Mouse (Mus musculus) frontal cortex, postnatal 10 days (tissue): ENCODE data around the gene Gclc.
"Not testable (repeated sequence)": the region's sequence is repeated elsewhere in the genome, so short reads cannot be mapped to it uniquely, and the experiment has no call there.

Experiments used
- DNase-seq, 2 experiments: peaks; one replicate each; pipeline ENCODE4 v3.0.0; 2022; ENCODE audit warnings: low spot score in 2 of 2, mixed read lengths in 1 of 2

The Gclc gene

GRCm38 (mm10) chr9:77746315-77746714 is 8.0 kb upstream of the Gclc start:
- DNase-seq, result no peak

DNA sequence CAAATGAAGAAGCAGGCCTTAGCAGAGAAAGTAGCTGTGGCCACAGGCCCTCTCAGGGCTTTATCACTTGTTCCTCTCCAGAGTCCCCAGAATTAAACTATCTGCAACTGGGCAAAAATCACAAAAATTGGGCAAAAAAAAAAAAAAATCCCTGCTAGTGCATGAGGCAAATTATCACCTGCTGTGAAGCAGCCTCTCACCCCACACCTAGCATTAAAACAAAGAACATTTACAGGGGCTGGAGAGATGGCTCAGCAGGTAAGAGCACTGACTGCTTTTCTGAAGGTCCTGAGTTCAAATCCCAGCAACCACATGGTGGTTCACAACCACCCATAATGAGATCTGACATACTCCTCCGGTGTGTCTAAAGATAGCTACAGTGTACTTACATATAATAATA is 6.0 kb upstream of the Gclc start:
- DNase-seq, result not testable (repeated sequence)

DNA sequence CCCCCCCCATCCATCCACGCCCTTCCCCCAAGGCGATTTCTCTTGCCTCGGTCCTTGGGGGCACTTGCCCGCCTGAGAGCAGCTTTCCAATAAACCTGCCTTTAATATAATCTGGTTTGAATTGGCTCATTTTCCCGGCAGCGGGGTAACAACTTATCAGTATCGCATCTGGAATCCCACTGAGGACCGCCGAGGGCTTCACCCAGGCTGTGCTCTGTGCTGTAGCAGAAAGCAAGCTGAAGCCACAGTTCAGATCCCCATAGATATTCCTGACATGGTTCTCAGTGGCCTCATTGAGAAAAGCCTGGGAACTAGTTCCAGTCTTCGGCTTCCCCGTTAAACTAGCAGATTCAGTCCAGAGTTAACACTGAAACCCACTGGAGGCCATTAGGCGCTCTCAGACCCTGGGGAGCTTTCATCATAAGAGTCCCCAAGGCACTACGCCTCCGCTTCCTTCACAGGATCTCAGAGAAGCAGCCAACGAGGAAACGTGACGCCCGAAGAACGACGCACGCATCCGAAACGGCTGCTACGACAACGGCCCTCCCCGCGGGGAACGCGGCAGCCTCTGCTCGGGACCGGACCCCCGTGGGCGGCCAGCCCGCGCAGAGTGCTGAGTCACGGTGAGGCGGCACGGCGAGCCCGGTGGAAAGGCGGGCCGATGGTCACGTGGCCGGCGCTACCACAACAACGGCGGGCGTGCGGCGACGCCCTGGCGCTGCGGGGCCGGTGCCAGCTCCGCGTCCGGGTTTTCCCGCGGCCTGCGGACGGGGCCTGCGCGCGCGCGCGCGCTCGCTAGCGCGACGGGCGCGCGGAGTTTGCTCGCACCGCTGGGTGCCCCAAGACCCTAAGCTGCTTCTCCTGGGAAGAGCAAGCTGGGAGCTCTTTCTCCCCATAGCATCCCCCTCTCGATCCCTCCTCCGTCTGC is 3.9 kb upstream of the Gclc start:
- DNase-seq, result peak; percentile 93 to 95

GRCm38 (mm10) chr9:77751091-77751521 is 3.2 kb upstream of the Gclc start:
- no peak for DNase-seq

- peak; percentile 40 to 69 for DNase-seq
Measured at GRCm38 (mm10) chr9:77754728-77755402, 530 bp downstream of the Gclc start.

DNA sequence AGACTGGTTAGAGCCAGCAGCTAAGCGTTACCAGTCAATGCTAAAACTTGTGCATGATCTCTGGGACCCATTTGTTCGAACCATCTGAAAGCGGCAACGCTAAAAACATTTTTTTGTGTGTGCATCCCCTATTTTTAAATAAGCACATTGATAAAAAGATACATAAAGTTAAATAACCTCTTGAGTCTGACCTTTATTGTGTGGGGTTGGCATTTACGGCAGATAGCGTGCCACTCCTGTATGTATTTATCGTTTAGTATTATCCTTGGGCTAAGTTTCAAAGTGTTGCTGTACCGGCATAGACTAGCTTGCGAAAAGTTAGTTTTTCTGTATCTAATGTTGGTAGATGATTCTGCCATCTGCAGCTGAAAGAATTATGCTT is 1.1 kb downstream of the Gclc start:
- no peak for DNase-seq

- no peak for DNase-seq
Measured at GRCm38 (mm10) chr9:77756076-77756475, 1.7 kb downstream of the Gclc start.

DNA sequence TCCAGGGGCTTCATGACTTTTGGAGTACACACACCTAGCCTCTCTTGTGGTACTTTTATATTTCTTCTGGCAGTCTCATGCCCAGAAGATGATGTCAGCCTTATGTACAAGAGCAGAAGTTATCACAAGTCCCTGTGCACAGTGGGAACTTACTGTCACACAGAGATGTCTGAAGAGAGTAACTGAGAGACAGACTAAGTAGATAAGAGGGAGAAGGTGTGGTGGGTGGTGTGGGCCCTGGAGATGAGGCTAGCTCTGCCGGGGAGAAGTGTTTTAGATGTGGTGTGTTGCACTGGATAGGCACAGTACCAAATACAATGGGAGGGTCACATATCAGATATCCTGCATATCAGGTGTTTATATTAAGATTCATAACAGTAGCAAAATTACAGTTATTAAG is 3.0 kb downstream of the Gclc start:
- DNase-seq, result no peak

DNA sequence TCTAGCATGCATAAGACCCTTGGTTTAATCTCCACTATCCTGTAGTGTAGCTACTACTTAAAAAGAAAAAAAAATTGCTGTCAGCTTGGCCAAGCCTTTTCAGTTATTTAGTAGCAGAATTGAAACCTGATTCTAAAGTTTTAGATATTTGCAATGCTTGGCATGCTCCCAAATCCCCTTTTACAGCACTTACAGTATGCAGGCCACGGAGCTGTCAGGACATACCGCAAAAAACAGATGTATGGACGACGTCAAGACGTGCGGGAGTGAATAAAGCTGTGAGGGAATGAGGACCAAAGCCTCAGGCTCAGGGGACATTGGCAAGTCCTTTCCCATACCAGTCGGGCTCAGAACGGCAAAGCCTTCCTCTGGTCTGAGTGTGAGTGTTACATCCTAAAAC is 4.1 kb downstream of the Gclc start:
- DNase-seq, result no peak

DNA sequence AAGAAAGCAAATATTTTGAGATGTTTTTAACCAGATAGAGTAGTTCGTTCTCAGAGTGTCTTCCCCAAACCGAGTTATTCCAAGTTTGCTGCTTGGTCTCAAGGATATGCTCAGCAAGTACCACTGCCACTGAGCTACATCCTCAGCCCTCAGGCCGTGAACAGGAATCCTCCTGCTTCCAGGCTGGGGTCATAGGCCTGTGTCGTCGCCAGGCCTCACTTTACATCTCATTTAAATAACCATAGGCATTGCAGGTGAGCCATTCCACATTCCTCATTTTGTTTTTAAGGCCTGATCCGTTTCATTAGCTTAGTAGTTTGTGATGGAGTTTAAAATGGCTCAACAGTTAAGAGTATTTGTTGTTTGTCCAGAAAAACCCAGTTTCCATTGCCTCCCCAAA is 4.8 kb downstream of the Gclc start:
- DNase-seq, result no peak

DNA sequence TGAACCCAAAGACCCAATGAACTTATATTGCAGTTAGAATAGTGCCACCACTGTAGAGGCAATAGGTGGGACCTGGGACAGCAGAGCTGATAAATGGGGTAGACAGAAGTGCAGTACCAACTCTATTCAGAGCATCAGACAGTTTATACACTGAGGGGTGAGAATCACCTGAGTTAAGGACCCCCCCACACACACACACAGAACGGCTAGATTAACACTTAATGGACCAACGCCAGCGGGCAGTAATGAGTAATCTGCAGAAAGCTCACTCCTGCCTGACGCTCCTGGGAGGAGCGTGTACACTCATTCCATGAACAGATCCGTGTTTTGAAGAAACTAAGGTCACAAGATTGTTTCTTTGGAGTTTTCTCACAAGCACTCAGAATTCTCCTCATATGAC is 5.4 kb downstream of the Gclc start:
- no peak for DNase-seq

DNA sequence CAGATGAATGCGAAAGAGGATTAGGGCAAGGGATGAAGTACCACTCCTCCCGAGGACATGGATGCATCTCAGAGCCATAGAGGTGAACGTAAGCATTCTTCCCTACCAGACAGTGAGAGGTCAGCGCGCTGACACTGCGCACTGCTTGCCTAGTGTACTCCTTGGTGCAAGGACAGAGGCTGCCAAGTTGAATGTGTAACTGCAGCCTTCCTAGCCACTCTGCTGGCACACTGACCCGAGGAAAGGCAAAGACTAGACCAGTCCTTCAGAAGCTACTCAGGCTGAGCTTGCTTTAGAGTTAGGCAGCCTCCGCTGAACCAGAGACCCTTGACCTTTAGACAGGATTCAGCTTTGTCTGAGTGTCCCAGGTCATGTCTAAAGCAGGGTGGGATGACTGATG is 11.9 kb downstream of the Gclc start:
- DNase-seq, result no peak

GRCm38 (mm10) chr9:77766767-77767166 is 12.4 kb downstream of the Gclc start:
- DNase-seq, result no peak

DNA sequence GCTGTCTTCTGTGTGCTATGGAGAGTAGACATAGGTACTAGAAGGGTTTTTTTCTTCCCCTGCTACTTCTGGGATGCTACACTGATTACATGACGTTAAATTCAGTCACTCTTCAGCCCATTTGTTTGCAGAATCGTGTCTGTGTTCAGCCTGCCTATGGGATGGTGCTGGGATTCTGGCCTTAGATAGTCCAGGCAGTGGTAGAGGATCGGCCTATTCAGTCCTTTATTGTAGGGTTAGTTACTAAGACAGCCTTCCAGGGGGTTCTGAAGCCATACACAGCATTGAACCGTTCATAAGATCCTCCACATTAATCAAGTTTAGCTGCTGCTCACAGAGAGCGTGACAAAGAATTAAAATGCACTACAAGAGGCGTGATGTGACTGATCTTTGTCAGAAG is 16.6 kb downstream of the Gclc start:
- DNase-seq, result no peak

DNA sequence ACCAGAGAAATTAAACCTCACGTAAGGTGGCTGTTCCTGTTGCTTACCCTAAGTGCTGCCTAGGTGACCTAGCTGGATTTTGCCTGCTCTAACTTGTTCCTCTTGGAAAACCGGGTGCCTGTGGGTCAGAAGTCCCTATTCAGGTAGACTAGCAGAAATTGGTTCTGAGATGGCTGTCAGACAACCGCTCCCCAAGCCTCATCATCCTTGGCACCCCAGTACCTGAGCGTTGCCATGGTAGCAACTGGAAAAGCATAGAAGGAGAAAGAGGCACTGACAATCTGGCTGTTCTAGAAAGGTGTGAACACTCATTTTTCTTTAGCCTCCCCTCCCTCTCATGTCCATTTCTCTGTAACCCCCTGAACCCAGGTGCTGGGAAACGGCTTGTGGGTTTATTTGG is 17.0 kb downstream of the Gclc start:
- no peak for DNase-seq

GRCm38 (mm10) chr9:77771765-77772383 is 17.5 kb downstream of the Gclc start:
- DNase-seq, result no peak

DNA sequence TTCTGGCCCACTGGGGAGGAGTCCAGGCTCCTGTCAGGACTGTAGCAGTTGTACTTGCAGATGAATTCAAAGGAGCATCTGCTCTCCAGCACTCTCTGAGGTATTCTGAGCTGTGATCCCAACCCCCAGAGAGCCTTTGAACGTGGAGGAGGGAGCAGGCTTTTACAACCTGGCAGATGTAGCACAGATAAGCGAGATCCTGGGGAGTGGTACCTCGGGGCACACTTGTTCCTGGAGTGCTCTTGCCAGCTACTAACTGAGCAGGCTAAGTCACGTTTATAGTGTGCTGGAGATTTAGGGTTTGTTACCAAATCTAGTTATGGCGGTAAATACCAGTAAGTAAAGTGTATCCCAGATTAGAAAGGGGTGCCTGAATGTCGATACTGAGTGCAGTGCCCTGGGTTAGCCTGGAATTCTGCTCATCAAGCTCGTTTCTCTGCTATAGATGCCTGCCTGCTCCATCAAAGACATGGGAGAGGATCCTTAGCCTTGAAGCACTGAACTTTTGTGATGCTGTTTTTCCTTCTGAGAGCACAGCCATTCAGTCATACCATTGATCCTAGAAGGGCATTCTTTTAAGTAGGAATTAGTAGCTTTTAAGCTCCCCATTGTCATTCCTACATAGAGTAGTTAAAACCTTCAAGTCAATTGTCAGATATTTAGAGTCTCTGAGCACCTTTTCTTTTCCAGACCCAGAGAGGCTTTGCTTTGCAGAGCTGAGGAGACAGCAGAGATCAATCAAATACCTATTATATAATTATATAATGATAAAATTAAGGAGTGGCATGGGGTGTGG is 22.6 kb downstream of the Gclc start:
- no peak for DNase-seq

GRCm38 (mm10) chr9:77777622-77778021 is 23.3 kb downstream of the Gclc start:
- no peak for DNase-seq

DNA sequence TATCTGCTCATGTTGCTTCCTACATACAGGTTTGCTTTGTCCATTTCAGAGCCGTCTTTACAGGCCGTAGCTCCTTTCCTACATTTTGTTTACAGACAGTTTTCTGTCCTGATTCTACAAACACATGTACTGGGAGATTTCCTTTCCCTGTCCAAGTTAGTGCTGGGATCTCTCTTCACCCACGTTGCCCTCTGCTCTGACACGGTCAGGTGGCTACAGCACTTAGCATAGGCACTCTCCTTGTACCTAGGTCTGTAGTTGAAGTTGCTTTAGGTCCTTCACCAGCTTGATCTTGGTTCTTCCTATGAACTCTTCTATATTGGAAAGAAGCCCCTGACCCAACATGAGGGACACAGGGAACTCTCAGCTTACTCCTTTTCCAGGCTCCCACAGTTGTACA is 25.4 kb downstream of the Gclc start:
- no peak for DNase-seq

GRCm38 (mm10) chr9:77781453-77782163 is 27.3 kb downstream of the Gclc start:
- no peak for DNase-seq

GRCm38 (mm10) chr9:77782201-77782600 is 27.9 kb downstream of the Gclc start:
- DNase-seq, result no peak
